13 mouse cellular contexts compared by ENCODE assay signal in genomic region chr13:9030364-9030763, GRCm38 (mm10).
"Had no signal": no experiment of that assay in that cellular context is flagged by ENCODE, and none has a peak within 500 bp of the region (broad histone marks: within the 10 kb centered on the region; RNA-seq: fewer than 3 reads in every experiment).

No protein-coding gene starts in this region.

- H3K4me3 ChIP-seq: kidney, embryonic 15.5 days; limb, embryonic 12.5 days; liver, embryonic 13.5 days; lung, embryonic 15.5 days; midbrain, embryonic 13.5 days; neural tube, embryonic 12.5 days had no signal

- H3K9me3 ChIP-seq: kidney, embryonic 15.5 days; limb, embryonic 12.5 days; liver, embryonic 13.5 days; lung, embryonic 15.5 days; midbrain, embryonic 13.5 days; neural tube, embryonic 12.5 days had no signal

- H3K27ac ChIP-seq: kidney, embryonic 15.5 days; limb, embryonic 12.5 days; liver, embryonic 13.5 days; lung, embryonic 15.5 days; macrophage; midbrain, embryonic 13.5 days; neural tube, embryonic 12.5 days had no signal

- H3K36me3 ChIP-seq: kidney, embryonic 15.5 days; limb, embryonic 12.5 days; liver, embryonic 13.5 days; lung, embryonic 15.5 days; midbrain, embryonic 13.5 days; neural tube, embryonic 12.5 days had no signal

- DNase-seq: kidney, adult 2 months; kidney, postnatal 14 days; layer of hippocampus, postnatal 36 days; liver; liver, embryonic 13.5 days; liver, postnatal 0 days; lung, postnatal 14 days had no signal

- H3K27me3 ChIP-seq: kidney, embryonic 15.5 days; limb, embryonic 12.5 days; liver, embryonic 13.5 days; lung, embryonic 15.5 days; midbrain, embryonic 13.5 days; neural tube, embryonic 12.5 days had no signal

- H3K4me1 ChIP-seq: kidney, embryonic 15.5 days; limb, embryonic 12.5 days; lung, embryonic 15.5 days; midbrain, embryonic 13.5 days; neural tube, embryonic 12.5 days had no signal
